Mouse (Mus musculus) erythroblast, embryonic 14.5 days (primary cell): ENCODE results near the gene Tmprss11c.
"Not testable (repeated sequence)": the region's sequence is repeated elsewhere in the genome, so short reads cannot be mapped to it uniquely, and the experiment has no call there.

Experiments used
- GATA1 ChIP-seq: IDR thresholded peaks from 2 replicates; pipeline ENCODE4 v1.6.1; 2012; ENCODE audit warnings: low read length, inconsistent platforms, mixed read lengths
- TAL1 ChIP-seq: IDR thresholded peaks from 3 replicates; pipeline ENCODE4 v1.6.1; 2012; ENCODE audit warnings: low read length, inconsistent platforms, mixed read lengths

GRCm38 (mm10) chr5:86318018-86318956 is 29.2 kb upstream of the Tmprss11c start:
- TF ChIP-seq TAL1, GATA1: not testable (repeated sequence)
